Mouse (Mus musculus) layer of hippocampus, adult 2 months (tissue): ENCODE data around the gene Ptk6. TPM values are rescaled to one million over a fixed set of nuclear protein-coding genes. Genes with fewer than 3 reads are reported as not detected.
"Not testable (repeated sequence)": the region's sequence is repeated elsewhere in the genome, so short reads cannot be mapped to it uniquely, and the experiment has no call there.

ENCODE experiments used
- DNase-seq, 2 experiments: peaks; one replicate each; pipeline ENCODE4 v3.0.0; 2022; ENCODE audit warnings: low spot score in 2 of 2
- H3K27ac ChIP-seq: fragments of 200-600 bp; 2 replicates; pipeline ENCODE4 v1.8.1; 2022
- H3K4me3 ChIP-seq: fragments of 200-600 bp; 2 replicates; pipeline ENCODE4 v1.8.1; 2022; ENCODE audit warnings: mild to moderate bottlenecking
- CTCF ChIP-seq: fragments of 200-600 bp; conservative IDR thresholded peaks from 2 replicates; pipeline ENCODE4 v1.8.1; 2022; ENCODE audit warnings: antibody characterized with exemption, mild to moderate bottlenecking, moderate library complexity
- total RNA-seq, 2 experiments: library from RNA; stranded (reverse); gene quantifications; 2 replicates each; pipeline ENCODE4 v1.2.3; 2021

The Ptk6 gene
- total RNA-seq, 2 experiments from 2014 or later = 0.10 TPM; not detected in 1

GRCm38 (mm10) chr2:181212389-181213020 is 9.9 kb upstream of the Ptk6 start:
- peak overlapping the region; percentile 49 for H3K4me3 ChIP-seq
- no peak for DNase-seq

GRCm38 (mm10) chr2:181206118-181206517 is 3.5 kb upstream of the Ptk6 start:
- no peak overlapping the region for H3K27ac ChIP-seq
- TF ChIP-seq CTCF = no peak
- no peak for DNase-seq
- H3K4me3 ChIP-seq = no peak overlapping the region

More at GRCm38 (mm10) chr2:181212389-181213020, 9.9 kb upstream of the Ptk6 start:
- no peak overlapping the region for H3K27ac ChIP-seq
- no peak for TF ChIP-seq CTCF

GRCm38 (mm10) chr2:181205678-181206077 is 3.1 kb upstream of the Ptk6 start:
- Histone ChIP-seq H3K4me3 (no peak overlapping the region), H3K27ac (no peak overlapping the region)
- no peak for TF ChIP-seq CTCF

GRCm38 (mm10) chr2:181202886-181203285 is 297 bp upstream of the Ptk6 start:
- DNase-seq = no peak
- TF ChIP-seq CTCF = no peak
- H3K4me3 ChIP-seq = no peak overlapping the region
- H3K27ac ChIP-seq = no peak overlapping the region

More at GRCm38 (mm10) chr2:181205678-181206077, 3.1 kb upstream of the Ptk6 start:
- no peak for DNase-seq

- no peak for TF ChIP-seq CTCF
- no peak overlapping the region for H3K4me3 ChIP-seq
- no peak for DNase-seq
- H3K27ac ChIP-seq = no peak overlapping the region
Observed at GRCm38 (mm10) chr2:181201606-181202005, 983 bp downstream of the Ptk6 start.

GRCm38 (mm10) chr2:181196628-181197300 is 5.8 kb downstream of the Ptk6 start:
- TF ChIP-seq CTCF = no peak
- no peak for DNase-seq
- H3K27ac ChIP-seq = no peak overlapping the region
- H3K4me3 ChIP-seq = no peak overlapping the region

GRCm38 (mm10) chr2:181193044-181193443 is 9.5 kb downstream of the Ptk6 start:
- DNase-seq = no peak
- no peak for TF ChIP-seq CTCF
- H3K27ac ChIP-seq = no peak overlapping the region
- no peak overlapping the region for H3K4me3 ChIP-seq

- no peak overlapping the region for H3K27ac ChIP-seq
- no peak overlapping the region for H3K4me3 ChIP-seq
- no peak for TF ChIP-seq CTCF
- no peak for DNase-seq
Observed at GRCm38 (mm10) chr2:181191936-181192335, 10.7 kb downstream of the Ptk6 start.

- not testable (repeated sequence) for H3K4me3 ChIP-seq, DNase-seq, H3K27ac ChIP-seq
Observed at GRCm38 (mm10) chr2:181191385-181191784, 11.2 kb downstream of the Ptk6 start.

- Histone ChIP-seq H3K27ac (peak overlapping the region; percentile 51; the same call in 1 of the 2 replicates), H3K4me3 (no peak overlapping the region)
- TF ChIP-seq CTCF = no peak
- no peak for DNase-seq
Observed at GRCm38 (mm10) chr2:181189321-181189720, 13.3 kb downstream of the Ptk6 start.

GRCm38 (mm10) chr2:181188681-181189080 is 13.9 kb downstream of the Ptk6 start:
- no peak for TF ChIP-seq CTCF
- Histone ChIP-seq H3K27ac (peak overlapping the region; percentile 51; the same call in 1 of the 2 replicates), H3K4me3 (no peak overlapping the region)
- no peak for DNase-seq

GRCm38 (mm10) chr2:181187121-181188000 is 15.2 kb downstream of the Ptk6 start, which contains the start of gene Ppdpf:
Ppdpf (plus strand) TSS chr2:181187247.
- Histone ChIP-seq H3K27ac (peak within 1 kb of the TSS; percentile 97), H3K4me3 (peak within 1 kb of the TSS; percentile 88)
- peak; percentile 91 to 97 for DNase-seq
- TF ChIP-seq CTCF = peak; percentile 48

- TF ChIP-seq CTCF = peak; percentile 93
- peak overlapping the region; percentile 97 for H3K27ac ChIP-seq
- peak overlapping the region; percentile 88 for H3K4me3 ChIP-seq
- peak; percentile 89 for DNase-seq
Observed at GRCm38 (mm10) chr2:181186635-181187034, 16.0 kb downstream of the Ptk6 start.
